Comparison of ENCODE assay signal across 29 mouse cellular contexts in the genomic region with DNA sequence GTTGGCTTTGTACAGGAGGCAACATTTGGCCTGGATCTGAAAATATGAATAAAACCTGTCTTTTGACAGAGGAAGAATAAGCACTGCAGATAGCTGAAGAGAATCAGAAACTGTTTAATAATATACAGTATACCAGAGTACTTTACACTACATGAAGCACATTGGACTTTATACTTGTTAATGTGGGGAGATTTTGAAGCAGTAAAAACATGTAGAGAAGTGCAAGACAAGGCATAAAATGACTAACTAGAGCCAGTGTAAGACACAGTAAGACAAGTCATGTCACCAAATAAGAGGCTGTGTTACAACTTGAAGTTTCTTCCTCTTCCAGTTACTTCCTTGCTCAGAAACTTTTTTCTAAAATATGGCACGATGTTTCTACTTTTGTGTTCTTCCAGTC. TPM values are rescaled to one million over a fixed set of nuclear protein-coding genes. Genes with fewer than 3 reads are reported as not detected.
"Had no signal": no experiment of that assay in that cellular context is flagged by ENCODE, and none has a peak within 500 bp of the region (broad histone marks: within the 10 kb centered on the region; RNA-seq: fewer than 3 reads in every experiment).

No protein-coding gene starts in this region.

- ATAC-seq: hindbrain, embryonic 16.5 days; inflammation-experienced regulatory T-cells, adult 6 months; liver, embryonic 12.5 days had no signal

- H3K27me3 ChIP-seq: heart, embryonic 12.5 days; hindbrain, embryonic 12.5 days; limb, embryonic 13.5 days; limb, embryonic 15.5 days; liver, embryonic 12.5 days had no signal

- DNase-seq: gastrocnemius, adult 2 months; gastrocnemius, postnatal 10 days; gastrocnemius, postnatal 25 days; heart, adult 18-20 months; heart, postnatal 10 days; heart, postnatal 4 days; kidney, adult 11 months; kidney, postnatal 10 days; layer of hippocampus, adult 9-11 months; layer of hippocampus, postnatal 36 days; left cerebral cortex, postnatal 4 days had no signal

- H3K36me3 ChIP-seq: heart, embryonic 10.5 days; heart, embryonic 12.5 days; hindbrain, embryonic 10.5 days; hindbrain, embryonic 12.5 days; limb, embryonic 13.5 days; limb, embryonic 15.5 days; liver, embryonic 12.5 days had no signal

- H3K9ac ChIP-seq: heart, embryonic 12.5 days; hindbrain, embryonic 12.5 days; hindbrain, embryonic 14.5 days; limb, embryonic 13.5 days; limb, embryonic 15.5 days; liver, embryonic 12.5 days; liver, embryonic 14.5 days had no signal

- H3K4me1 ChIP-seq: heart, embryonic 10.5 days; heart, embryonic 12.5 days; hindbrain, embryonic 10.5 days; hindbrain, embryonic 12.5 days; limb, embryonic 13.5 days; limb, embryonic 15.5 days; liver, embryonic 12.5 days had no signal

- H3K9me3 ChIP-seq: heart, embryonic 10.5 days; heart, embryonic 12.5 days; hindbrain, embryonic 10.5 days; hindbrain, embryonic 12.5 days; limb, embryonic 13.5 days; limb, embryonic 15.5 days; liver, embryonic 12.5 days had no signal

- H3K27ac ChIP-seq: gastrocnemius, adult 2 months; heart, embryonic 10.5 days; hindbrain, embryonic 10.5 days; hindbrain, embryonic 12.5 days; hindbrain, embryonic 14.5 days; limb, embryonic 13.5 days; limb, embryonic 15.5 days; liver, embryonic 12.5 days; liver, embryonic 14.5 days had no signal

- H3K4me3 ChIP-seq: gastrocnemius, adult 2 months; heart, embryonic 10.5 days; heart, embryonic 12.5 days; hindbrain, embryonic 10.5 days; hindbrain, embryonic 12.5 days; limb, embryonic 13.5 days; limb, embryonic 15.5 days; liver, embryonic 12.5 days had no signal

- H3K4me2 ChIP-seq: heart, embryonic 12.5 days; hindbrain, embryonic 12.5 days; hindbrain, embryonic 14.5 days; limb, embryonic 13.5 days; limb, embryonic 15.5 days; liver, embryonic 12.5 days had no signal

RNA-seq across cellular contexts. Expression of a gene that starts 22.3 kb away (rescaled TPM):
- polyA plus RNA-seq: frontal cortex, adult 2 months; heart, embryonic 12.5 days; heart, embryonic 14.5 days; heart, embryonic 16.5 days; hindbrain, embryonic 10.5 days; hindbrain, embryonic 12.5 days; hindbrain, embryonic 14.5 days; hindbrain, embryonic 16.5 days; inflammation-experienced regulatory T-cells, adult 6 months; large intestine, adult 2 months; limb, embryonic 11.5 days; limb, embryonic 13.5 days; limb, embryonic 15.5 days had no signal

RNA-seq across cellular contexts. Expression of a gene that starts 33.1 kb away (rescaled TPM):
- polyA plus RNA-seq: frontal cortex, adult 2 months; heart, embryonic 10.5 days; heart, embryonic 12.5 days; heart, embryonic 14.5 days; heart, embryonic 16.5 days; hindbrain, embryonic 10.5 days; hindbrain, embryonic 12.5 days; hindbrain, embryonic 14.5 days; hindbrain, embryonic 16.5 days; inflammation-experienced regulatory T-cells, adult 6 months; kidney, embryonic 14.5 days; large intestine, adult 2 months; limb, embryonic 11.5 days; limb, embryonic 13.5 days; limb, embryonic 15.5 days; liver, embryonic 12.5 days; liver, embryonic 14.5 days; liver, embryonic 16.5 days had no signal
